Mouse (Mus musculus): ENCODE data around the gene Irgc1.

DNA sequence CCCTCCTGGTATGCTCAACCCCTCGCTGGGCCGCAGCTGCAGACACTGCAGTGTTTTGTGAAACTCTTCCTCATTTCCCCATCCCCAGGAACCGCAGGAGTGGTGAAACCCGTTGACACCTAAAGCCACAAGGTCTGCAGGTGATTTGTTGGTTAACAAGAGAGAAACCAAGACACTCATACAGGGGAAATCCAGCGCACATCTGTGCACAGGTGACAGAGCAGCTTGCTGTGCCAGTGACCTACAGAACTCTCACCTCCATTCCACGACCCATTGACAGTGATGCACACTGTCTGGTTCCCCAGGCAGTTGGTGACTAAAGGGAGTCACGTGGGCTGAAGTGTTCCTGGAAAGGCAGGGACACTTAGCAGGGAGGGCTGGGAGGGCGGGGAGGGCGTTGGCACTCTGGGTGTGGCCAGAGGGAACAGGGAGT, 1.5 kb downstream of the Irgc1 start:
- TF ChIP-seq CTCF (IDR thresholded peaks at IDR 0.05; ENCODE audit: low read depth) (no peak), EP300 (IDR thresholded peaks at IDR 0.05; ENCODE audit: low read depth) (no peak)

All from liver, embryonic 14.5 days (tissue).